Mouse (Mus musculus) heart, adult 2 months (tissue): Measurements from ENCODE around the gene Tmem199.

ENCODE experiments used
- CTCF ChIP-seq: fragments of 200-600 bp; IDR thresholded peaks from 2 replicates; pipeline ENCODE4 v1.8.1; 2022; ENCODE audit warnings: antibody characterized with exemption, mild to moderate bottlenecking, moderate library complexity
- EP300 ChIP-seq: fragments of 200-500 bp; IDR thresholded peaks from 2 replicates; pipeline ENCODE4 v1.6.1; 2011; ENCODE audit warnings: low read depth, low read length, control low read depth; ENCODE audit not compliant: insufficient read depth
- POLR2A ChIP-seq: fragments of 200-500 bp; IDR thresholded peaks from 2 replicates; pipeline ENCODE4 v1.6.1; 2011; ENCODE audit warnings: mild to moderate bottlenecking, low read depth, low read length, control low read depth; ENCODE audit not compliant: insufficient read depth

DNA sequence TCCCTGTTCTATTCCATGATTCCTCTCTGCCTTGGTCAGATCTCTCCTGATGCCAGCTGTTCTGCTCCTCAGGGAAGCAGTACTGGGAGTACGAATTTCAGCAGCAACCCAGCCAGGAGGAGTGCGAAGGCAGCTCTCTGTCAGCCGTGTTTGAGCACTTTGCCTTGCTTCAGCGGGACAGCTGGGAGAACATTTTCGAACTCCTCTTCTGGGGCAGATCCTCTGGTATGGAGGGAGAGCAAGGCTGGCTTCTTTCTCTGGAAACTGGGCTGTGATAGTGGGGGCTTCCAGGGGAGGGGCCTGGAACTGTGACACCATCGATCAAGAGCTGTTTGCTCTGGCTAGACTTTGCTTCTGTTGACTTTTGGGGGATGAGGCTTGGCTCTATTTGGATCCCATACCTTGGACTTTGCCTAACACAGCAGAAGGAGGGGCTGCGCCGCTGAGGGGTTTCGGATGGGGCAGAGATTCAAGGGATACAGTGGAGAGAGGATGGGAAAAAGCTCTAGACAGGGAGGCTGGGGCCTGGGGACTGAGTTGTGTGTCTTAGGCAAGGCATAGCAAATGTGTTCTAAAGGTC lies 11.3 kb downstream of the Tmem199 start:
- TF ChIP-seq CTCF: no peak
- no peak for TF ChIP-seq POLR2A
- no peak for TF ChIP-seq EP300
